Mouse (Mus musculus): ENCODE measurements around the gene Lmf1. TPM values are rescaled to one million over a fixed set of nuclear protein-coding genes. Genes with fewer than 3 reads are reported as not detected.

Gene Lmf1
- polyA plus RNA-seq, 1 experiment from 2014 or later: 36.3 TPM

DNA sequence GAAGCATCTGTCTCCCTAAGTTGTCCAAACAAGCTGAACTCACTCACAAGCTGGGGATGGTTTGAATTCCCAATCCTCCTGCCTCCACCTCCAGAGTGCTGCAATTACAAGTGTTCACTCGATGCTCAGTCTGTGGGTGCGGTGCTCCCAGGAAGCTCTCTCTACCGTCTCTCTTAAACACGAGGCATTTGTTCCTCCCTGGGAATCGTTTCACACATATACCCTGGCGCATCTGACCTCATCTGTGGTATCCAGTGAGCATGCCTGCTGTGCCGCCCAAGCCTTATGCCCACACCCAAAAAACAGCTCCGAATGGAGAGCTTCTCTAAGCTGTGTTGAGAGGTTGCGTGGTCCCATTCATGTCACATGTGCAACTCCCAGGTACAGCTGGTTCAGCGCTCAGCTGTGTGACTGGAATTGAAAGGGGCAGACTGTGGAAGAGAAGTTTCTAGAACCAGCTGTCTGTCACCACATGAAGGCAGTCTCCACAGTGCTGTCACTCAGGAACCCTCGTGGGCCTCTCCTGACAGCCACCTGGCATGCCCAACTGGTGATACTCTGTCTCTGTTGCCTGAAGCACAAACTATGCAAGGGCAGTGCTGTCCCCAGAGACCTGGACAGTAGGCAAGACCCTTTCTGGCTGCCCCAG, 29.4 kb downstream of the Lmf1 start:
- 80% methylated on average over 11 of the region's 11 CpGs for WGBS
- ATAC-seq (ENCODE audit: insufficient number of reproducible peaks, insufficient read depth, low FRiP score, low read depth): no peak
- peaks cover 21 to 39% of the 10 kb centered on the region in 2 experiments for H3K4me1 ChIP-seq (ENCODE audit: control insufficient read depth in 2 of 2, insufficient read depth in 2 of 2, low read length in 2 of 2)

DNA sequence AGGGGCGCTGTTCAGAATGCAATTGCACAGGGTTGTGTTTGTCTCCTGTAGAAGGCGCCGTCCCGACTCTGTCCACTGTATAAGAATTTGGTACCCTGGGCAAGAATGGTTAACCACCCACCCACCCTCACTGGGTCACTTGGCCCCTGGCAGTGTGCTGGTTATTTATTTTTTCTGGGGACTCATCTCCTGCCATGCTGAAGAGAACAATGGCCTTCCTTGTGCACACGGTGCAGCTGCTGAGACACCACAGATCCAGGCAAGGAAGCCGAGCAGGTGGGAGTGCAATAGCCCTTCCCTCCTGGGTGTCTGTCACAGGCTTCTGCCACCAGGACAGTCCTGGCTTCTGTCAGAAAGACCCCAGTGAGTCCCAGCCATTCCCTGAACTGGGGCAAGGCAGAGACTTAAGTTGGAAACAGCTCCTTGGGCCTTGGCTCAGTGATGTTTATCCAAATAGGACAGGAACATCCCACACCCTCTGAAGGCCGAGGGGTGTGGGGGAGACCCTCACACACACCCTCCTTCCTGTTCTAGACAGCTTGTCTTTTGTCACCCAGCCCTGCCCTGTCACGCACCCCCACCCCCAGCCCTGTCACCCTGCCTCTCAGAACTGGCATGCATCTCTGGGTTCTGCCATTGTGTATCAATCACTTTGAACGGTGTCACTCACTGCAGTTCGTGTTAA, 30.1 kb downstream of the Lmf1 start:
- no peak overlapping the region for H3K4me3 ChIP-seq (ENCODE audit: control insufficient read depth in 1 of 2, insufficient read depth in 1 of 2, low read depth in 1 of 2, low read length in 2 of 2)
- H3K27me3 ChIP-seq (ENCODE audit: control insufficient read depth, insufficient read depth, low read length): no peaks in the 10 kb centered on the region
- H3K9me3 ChIP-seq (ENCODE audit: control insufficient read depth, low read length): no peaks in the 10 kb centered on the region
- no peak for ATAC-seq (ENCODE audit: insufficient number of reproducible peaks, insufficient read depth, low FRiP score, low read depth)
- H3K9ac ChIP-seq (ENCODE audit: low read length): no peak overlapping the region
- 55% methylated on average over 10 of the region's 10 CpGs for WGBS
- no peak overlapping the region for H3K4me2 ChIP-seq (ENCODE audit: low read length)
- H3K4me1 ChIP-seq (ENCODE audit: control insufficient read depth in 2 of 2, insufficient read depth in 2 of 2, low read length in 2 of 2): peaks cover 21 to 39% of the 10 kb centered on the region in 2 experiments
- peaks cover 20% of the 10 kb centered on the region for H3K36me3 ChIP-seq (ENCODE audit: control insufficient read depth, insufficient read depth, low read length)
- H3K27ac ChIP-seq (replicated peaks in 1 of 2; ENCODE audit: control insufficient read depth in 1 of 2, insufficient read depth in 1 of 2, low read depth in 2 of 2, low read length in 2 of 2): no peak overlapping the region

More for the DNA sequence above, 29.4 kb downstream of the Lmf1 start:
- Histone ChIP-seq H3K27ac (replicated peaks in 1 of 2; ENCODE audit: control insufficient read depth in 1 of 2, insufficient read depth in 1 of 2, low read depth in 2 of 2, low read length in 2 of 2) (no peak overlapping the region), H3K27me3 (ENCODE audit: control insufficient read depth, insufficient read depth, low read length) (no peaks in the 10 kb centered on the region), H3K9me3 (ENCODE audit: control insufficient read depth, low read length) (no peaks in the 10 kb centered on the region), H3K36me3 (ENCODE audit: control insufficient read depth, insufficient read depth, low read length) (peaks cover 16% of the 10 kb centered on the region), H3K4me2 (ENCODE audit: low read length) (no peak overlapping the region), H3K4me3 (ENCODE audit: control insufficient read depth in 1 of 2, insufficient read depth in 1 of 2, low read depth in 1 of 2, low read length in 2 of 2) (no peak overlapping the region), H3K9ac (ENCODE audit: low read length) (no peak overlapping the region)

DNA sequence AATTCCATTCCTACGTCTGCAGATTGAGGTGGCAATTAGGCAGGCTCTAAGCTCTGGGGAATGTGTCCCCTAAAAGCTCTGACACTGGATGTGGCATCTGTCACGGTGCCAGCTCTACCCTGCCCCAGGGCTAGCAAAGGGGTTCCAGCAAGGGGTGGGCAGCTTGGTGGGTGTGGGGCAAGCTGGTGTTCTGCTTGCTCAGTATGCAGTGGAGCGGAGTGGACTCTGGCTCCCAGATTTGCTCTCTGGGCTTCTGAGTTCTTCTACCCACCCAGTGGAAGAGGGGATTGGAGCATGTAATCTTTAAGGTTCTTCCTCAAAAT, 30.6 kb downstream of the Lmf1 start:
- ATAC-seq (ENCODE audit: insufficient number of reproducible peaks, insufficient read depth, low FRiP score, low read depth): no peak
- Histone ChIP-seq H3K27ac (replicated peaks in 1 of 2; ENCODE audit: control insufficient read depth in 1 of 2, insufficient read depth in 1 of 2, low read depth in 2 of 2, low read length in 2 of 2) (peak overlapping the region in 1 of 2 experiments; percentile 42; a peak in 1 of 4 replicates), H3K27me3 (ENCODE audit: control insufficient read depth, insufficient read depth, low read length) (no peaks in the 10 kb centered on the region), H3K9ac (ENCODE audit: low read length) (no peak overlapping the region), H3K36me3 (ENCODE audit: control insufficient read depth, insufficient read depth, low read length) (peaks cover 23% of the 10 kb centered on the region), H3K4me1 (ENCODE audit: control insufficient read depth in 2 of 2, insufficient read depth in 2 of 2, low read length in 2 of 2) (peaks cover 21 to 39% of the 10 kb centered on the region in 2 experiments), H3K9me3 (ENCODE audit: control insufficient read depth, low read length) (no peaks in the 10 kb centered on the region), H3K4me2 (ENCODE audit: low read length) (no peak overlapping the region), H3K4me3 (ENCODE audit: control insufficient read depth in 1 of 2, insufficient read depth in 1 of 2, low read depth in 1 of 2, low read length in 2 of 2) (no peak overlapping the region)
- 61% methylated on average over 3 of the region's 3 CpGs for WGBS

DNA sequence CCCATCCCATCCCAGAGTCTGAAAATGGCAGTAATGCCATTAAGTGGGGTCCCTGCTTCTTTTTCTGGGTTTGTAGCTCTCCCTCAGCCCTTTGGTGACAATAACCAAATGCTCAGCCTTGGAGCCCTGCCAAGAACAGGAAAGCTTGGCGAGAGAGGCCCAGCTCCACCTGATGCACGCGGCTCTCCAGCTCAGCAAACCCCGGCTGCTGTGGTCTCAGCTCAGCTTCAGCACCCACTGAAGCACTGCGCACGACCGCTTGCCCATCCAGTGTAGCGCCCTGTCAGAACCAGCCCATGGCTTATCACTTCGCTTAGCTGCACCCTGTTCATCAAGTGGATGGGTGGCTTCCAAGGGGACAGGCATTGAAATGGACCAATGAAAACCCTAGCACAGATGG, 31.3 kb downstream of the Lmf1 start:
- 12% methylated on average over 9 of the region's 9 CpGs for WGBS
- Histone ChIP-seq H3K9me3 (ENCODE audit: control insufficient read depth, low read length) (no peaks in the 10 kb centered on the region), H3K4me2 (ENCODE audit: low read length) (peak overlapping the region; percentile 42), H3K4me1 (ENCODE audit: control insufficient read depth in 2 of 2, insufficient read depth in 2 of 2, low read length in 2 of 2) (peaks cover 21 to 39% of the 10 kb centered on the region in 2 experiments), H3K4me3 (ENCODE audit: control insufficient read depth in 1 of 2, insufficient read depth in 1 of 2, low read depth in 1 of 2, low read length in 2 of 2) (no peak overlapping the region), H3K36me3 (ENCODE audit: control insufficient read depth, insufficient read depth, low read length) (peaks cover 29% of the 10 kb centered on the region), H3K9ac (ENCODE audit: low read length) (peak overlapping the region; percentile 8; the same call in 1 of the 2 replicates), H3K27ac (replicated peaks in 1 of 2; ENCODE audit: control insufficient read depth in 1 of 2, insufficient read depth in 1 of 2, low read depth in 2 of 2, low read length in 2 of 2) (peak overlapping the region in 1 of 2 experiments; percentile 42; a peak in 2 of 4 replicates), H3K27me3 (ENCODE audit: control insufficient read depth, insufficient read depth, low read length) (no peaks in the 10 kb centered on the region)
- ATAC-seq (ENCODE audit: insufficient number of reproducible peaks, insufficient read depth, low FRiP score, low read depth): peak; percentile 75

- H3K27ac ChIP-seq (replicated peaks in 1 of 2; ENCODE audit: control insufficient read depth in 1 of 2, insufficient read depth in 1 of 2, low read depth in 2 of 2, low read length in 2 of 2): no peak overlapping the region
- 86% methylated on average over 9 of the region's 9 CpGs for WGBS
- no peak overlapping the region for H3K9ac ChIP-seq (ENCODE audit: low read length)
- H3K4me1 ChIP-seq (ENCODE audit: control insufficient read depth in 2 of 2, insufficient read depth in 2 of 2, low read length in 2 of 2): peaks cover 21 to 32% of the 10 kb centered on the region in 2 experiments
- peaks cover 40% of the 10 kb centered on the region for H3K36me3 ChIP-seq (ENCODE audit: control insufficient read depth, insufficient read depth, low read length)
- no peak overlapping the region for H3K4me3 ChIP-seq (ENCODE audit: control insufficient read depth in 1 of 2, insufficient read depth in 1 of 2, low read depth in 1 of 2, low read length in 2 of 2)
- no peaks in the 10 kb centered on the region for H3K27me3 ChIP-seq (ENCODE audit: control insufficient read depth, insufficient read depth, low read length)
- H3K9me3 ChIP-seq (ENCODE audit: control insufficient read depth, low read length): no peaks in the 10 kb centered on the region
- no peak overlapping the region for H3K4me2 ChIP-seq (ENCODE audit: low read length)
- no peak for ATAC-seq (ENCODE audit: insufficient number of reproducible peaks, insufficient read depth, low FRiP score, low read depth)
Observed at GRCm38 (mm10) chr17:25612537-25612936, 33.7 kb downstream of the Lmf1 start.

- Histone ChIP-seq H3K36me3 (ENCODE audit: control insufficient read depth, insufficient read depth, low read length) (peaks cover 36% of the 10 kb centered on the region), H3K4me2 (ENCODE audit: low read length) (no peak overlapping the region), H3K4me3 (ENCODE audit: control insufficient read depth in 1 of 2, insufficient read depth in 1 of 2, low read depth in 1 of 2, low read length in 2 of 2) (no peak overlapping the region), H3K4me1 (ENCODE audit: control insufficient read depth in 2 of 2, insufficient read depth in 2 of 2, low read length in 2 of 2) (peaks cover 26 to 37% of the 10 kb centered on the region in 2 experiments), H3K9me3 (ENCODE audit: control insufficient read depth, low read length) (no peaks in the 10 kb centered on the region), H3K9ac (ENCODE audit: low read length) (no peak overlapping the region), H3K27me3 (ENCODE audit: control insufficient read depth, insufficient read depth, low read length) (no peaks in the 10 kb centered on the region), H3K27ac (replicated peaks in 1 of 2; ENCODE audit: control insufficient read depth in 1 of 2, insufficient read depth in 1 of 2, low read depth in 2 of 2, low read length in 2 of 2) (no peak overlapping the region)
- ATAC-seq (ENCODE audit: insufficient number of reproducible peaks, insufficient read depth, low FRiP score, low read depth): no peak
- WGBS: 88% methylated on average over 6 of the region's 6 CpGs
Observed at GRCm38 (mm10) chr17:25613323-25613722, 34.4 kb downstream of the Lmf1 start.

- no peak overlapping the region for H3K4me2 ChIP-seq (ENCODE audit: low read length)
- H3K9me3 ChIP-seq (ENCODE audit: control insufficient read depth, low read length): no peaks in the 10 kb centered on the region
- no peak overlapping the region for H3K27ac ChIP-seq (replicated peaks in 1 of 2; ENCODE audit: control insufficient read depth in 1 of 2, insufficient read depth in 1 of 2, low read depth in 2 of 2, low read length in 2 of 2)
- H3K27me3 ChIP-seq (ENCODE audit: control insufficient read depth, insufficient read depth, low read length): no peaks in the 10 kb centered on the region
- WGBS: 92% methylated on average over 10 of the region's 10 CpGs
- no peak overlapping the region for H3K4me3 ChIP-seq (ENCODE audit: control insufficient read depth in 1 of 2, insufficient read depth in 1 of 2, low read depth in 1 of 2, low read length in 2 of 2)
- H3K4me1 ChIP-seq (ENCODE audit: control insufficient read depth in 2 of 2, insufficient read depth in 2 of 2, low read length in 2 of 2): peaks cover 19 to 33% of the 10 kb centered on the region in 2 experiments
- no peak overlapping the region for H3K9ac ChIP-seq (ENCODE audit: low read length)
- ATAC-seq (ENCODE audit: insufficient number of reproducible peaks, insufficient read depth, low FRiP score, low read depth): no peak
- H3K36me3 ChIP-seq (ENCODE audit: control insufficient read depth, insufficient read depth, low read length): peaks cover 34% of the 10 kb centered on the region
Observed at GRCm38 (mm10) chr17:25614723-25615510, 36.0 kb downstream of the Lmf1 start.
